Comparison of ENCODE assay signal across 24 mouse cellular contexts in the genomic region with DNA sequence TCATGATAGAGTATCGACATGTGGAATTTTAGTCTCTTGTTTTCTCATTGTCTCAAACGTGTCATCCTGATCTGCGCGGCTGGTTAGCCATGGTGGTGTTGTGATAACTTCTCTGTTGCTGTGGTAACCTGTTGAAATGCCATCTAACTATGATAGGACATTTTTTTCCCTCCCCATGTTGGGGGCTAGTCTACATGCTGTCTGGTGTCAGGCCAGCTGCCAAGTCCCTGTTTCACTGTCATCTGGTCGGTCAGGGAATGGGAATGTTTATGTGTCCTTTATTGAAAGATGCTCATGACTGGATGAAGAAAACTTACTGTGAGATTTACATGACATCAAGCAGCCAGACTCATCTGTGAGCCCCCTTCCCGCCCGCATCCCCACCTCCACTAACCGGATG. TPM values are rescaled to one million over a fixed set of nuclear protein-coding genes. Genes with fewer than 3 reads are reported as not detected.
"Had no signal": no experiment of that assay in that cellular context is flagged by ENCODE, and none has a peak within 500 bp of the region (broad histone marks: within the 10 kb centered on the region; RNA-seq: fewer than 3 reads in every experiment).

No protein-coding gene starts in this region.

- DNase-seq: kidney, adult 11 months; kidney, adult 8-10 months; kidney, postnatal 10 days; kidney, postnatal 36 days; liver, postnatal 0 days; lung, embryonic 14.5 days; retina, postnatal 1 day; thymus, adult 2 months; thymus, postnatal 14 days; thymus, postnatal 4 days had no signal

- H3K27me3 ChIP-seq: intestine, embryonic 15.5 days; kidney, embryonic 15.5 days; limb, embryonic 12.5 days; limb, embryonic 15.5 days; midbrain, embryonic 15.5 days; neural tube, embryonic 15.5 days had no signal

- ATAC-seq: intestine, embryonic 15.5 days; liver, postnatal 0 days; lung, postnatal 0 days; midbrain, embryonic 15.5 days had no signal

- H3K27ac ChIP-seq: intestine, embryonic 15.5 days; kidney, embryonic 15.5 days; limb, embryonic 12.5 days; limb, embryonic 15.5 days; liver, embryonic 14.5 days; macrophage; midbrain, embryonic 12.5 days; midbrain, embryonic 15.5 days; neural tube, embryonic 12.5 days; neural tube, embryonic 15.5 days; stomach, postnatal 0 days had no signal

- H3K9ac ChIP-seq: intestine, embryonic 15.5 days; kidney, embryonic 15.5 days; limb, embryonic 12.5 days; limb, embryonic 15.5 days; liver, embryonic 14.5 days; liver, postnatal 0 days; lung, embryonic 14.5 days; midbrain, embryonic 12.5 days; midbrain, embryonic 15.5 days; neural tube, embryonic 12.5 days; neural tube, embryonic 15.5 days had no signal

- H3K4me2 ChIP-seq: intestine, embryonic 15.5 days; kidney, embryonic 15.5 days; limb, embryonic 12.5 days; limb, embryonic 15.5 days; liver, embryonic 11.5 days; lung, embryonic 14.5 days; midbrain, embryonic 12.5 days; midbrain, embryonic 15.5 days; neural tube, embryonic 12.5 days; neural tube, embryonic 15.5 days had no signal

- H3K4me3 ChIP-seq: intestine, embryonic 15.5 days; kidney, embryonic 15.5 days; limb, embryonic 12.5 days; limb, embryonic 15.5 days; midbrain, embryonic 12.5 days; midbrain, embryonic 15.5 days; neural tube, embryonic 12.5 days; neural tube, embryonic 15.5 days had no signal

- H3K9me3 ChIP-seq: intestine, embryonic 15.5 days; kidney, embryonic 15.5 days; limb, embryonic 12.5 days; limb, embryonic 15.5 days; midbrain, embryonic 12.5 days; midbrain, embryonic 15.5 days; neural tube, embryonic 12.5 days; neural tube, embryonic 15.5 days had no signal

- H3K36me3 ChIP-seq: intestine, embryonic 15.5 days; kidney, embryonic 15.5 days; limb, embryonic 12.5 days; limb, embryonic 15.5 days; midbrain, embryonic 12.5 days; midbrain, embryonic 15.5 days; neural tube, embryonic 12.5 days; neural tube, embryonic 15.5 days had no signal

RNA-seq across cellular contexts. Expression of gene Klhl29, which starts 31.7 kb away (rescaled TPM):
- total RNA-seq: megakaryocyte, adult 5-6 weeks had no signal
- polyA plus RNA-seq: macrophage had no signal
